Mouse (Mus musculus): ENCODE measurements around the gene Coq5.
"Not testable (repeated sequence)": the region's sequence is repeated elsewhere in the genome, so short reads cannot be mapped to it uniquely, and the experiment has no call there.

The Coq5 gene

DNA sequence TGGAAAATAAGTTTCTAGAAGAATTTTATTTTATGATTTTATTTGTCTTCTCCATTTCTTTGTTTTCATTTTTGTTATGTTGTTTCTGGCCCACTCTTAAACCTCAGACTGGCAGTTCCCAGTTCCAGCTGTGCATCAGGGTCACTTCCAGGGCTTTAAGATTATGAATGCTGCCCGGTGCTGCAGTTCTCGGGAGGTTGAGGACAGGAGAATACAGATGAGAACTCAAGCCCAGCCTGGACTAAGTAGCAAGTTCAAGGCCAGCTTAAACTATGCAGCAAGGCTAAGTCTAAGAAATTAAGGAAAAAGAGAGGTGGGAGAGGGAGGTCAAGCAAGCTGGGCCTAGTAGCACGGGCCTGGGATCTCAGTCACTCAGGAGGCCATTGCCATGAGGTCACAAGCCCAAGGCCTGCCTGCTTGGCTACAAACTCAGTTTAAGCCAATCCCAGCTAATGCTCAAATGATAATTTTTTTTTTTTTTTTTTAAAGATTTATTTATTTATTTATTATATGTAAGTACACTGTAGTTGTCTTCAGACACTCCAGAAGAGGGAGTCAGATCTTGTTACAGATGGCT is 11.9 kb upstream of the Coq5 start:
- no peak for DNase-seq (ENCODE audit: low spot score)

DNA sequence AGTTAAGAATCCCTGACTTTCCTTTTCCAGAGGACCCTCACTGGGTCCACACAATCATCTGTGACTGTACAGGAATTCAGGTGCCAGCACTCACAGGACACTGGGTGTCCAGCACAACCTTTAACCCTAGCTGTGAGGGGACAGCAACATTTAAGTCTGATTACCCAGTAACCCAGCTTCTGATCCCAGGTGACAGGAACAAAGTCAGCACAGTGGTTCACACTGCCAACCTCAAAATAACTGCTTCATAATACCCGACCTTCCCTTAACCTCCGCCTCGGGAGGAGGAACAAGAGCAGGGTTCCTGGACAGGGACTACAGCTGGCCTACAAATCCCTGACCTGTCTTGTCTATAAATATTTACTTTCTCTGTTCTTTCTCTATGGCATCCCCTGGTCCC is 11.2 kb upstream of the Coq5 start:
- no peak for DNase-seq (ENCODE audit: low spot score)

DNA sequence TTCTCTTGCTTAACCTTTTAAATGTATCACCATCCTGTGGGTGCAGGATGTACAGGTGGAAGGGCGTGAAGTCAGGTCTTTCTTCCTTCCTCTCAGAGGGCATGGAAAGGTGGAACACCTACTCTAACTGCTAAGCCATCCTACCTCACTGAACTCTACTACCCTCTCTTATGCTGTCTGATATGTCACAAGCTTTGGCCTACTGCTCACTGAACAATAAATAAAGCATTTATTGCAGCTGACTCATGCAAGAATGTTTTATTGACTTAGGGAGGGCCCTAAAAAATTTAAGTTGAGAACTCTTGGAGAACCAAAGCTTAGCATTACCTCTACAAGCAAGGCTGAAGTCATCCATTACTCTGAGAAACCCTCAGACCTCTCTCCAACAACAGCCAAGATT is 9.5 kb upstream of the Coq5 start:
- no peak for DNase-seq (ENCODE audit: low spot score)

DNA sequence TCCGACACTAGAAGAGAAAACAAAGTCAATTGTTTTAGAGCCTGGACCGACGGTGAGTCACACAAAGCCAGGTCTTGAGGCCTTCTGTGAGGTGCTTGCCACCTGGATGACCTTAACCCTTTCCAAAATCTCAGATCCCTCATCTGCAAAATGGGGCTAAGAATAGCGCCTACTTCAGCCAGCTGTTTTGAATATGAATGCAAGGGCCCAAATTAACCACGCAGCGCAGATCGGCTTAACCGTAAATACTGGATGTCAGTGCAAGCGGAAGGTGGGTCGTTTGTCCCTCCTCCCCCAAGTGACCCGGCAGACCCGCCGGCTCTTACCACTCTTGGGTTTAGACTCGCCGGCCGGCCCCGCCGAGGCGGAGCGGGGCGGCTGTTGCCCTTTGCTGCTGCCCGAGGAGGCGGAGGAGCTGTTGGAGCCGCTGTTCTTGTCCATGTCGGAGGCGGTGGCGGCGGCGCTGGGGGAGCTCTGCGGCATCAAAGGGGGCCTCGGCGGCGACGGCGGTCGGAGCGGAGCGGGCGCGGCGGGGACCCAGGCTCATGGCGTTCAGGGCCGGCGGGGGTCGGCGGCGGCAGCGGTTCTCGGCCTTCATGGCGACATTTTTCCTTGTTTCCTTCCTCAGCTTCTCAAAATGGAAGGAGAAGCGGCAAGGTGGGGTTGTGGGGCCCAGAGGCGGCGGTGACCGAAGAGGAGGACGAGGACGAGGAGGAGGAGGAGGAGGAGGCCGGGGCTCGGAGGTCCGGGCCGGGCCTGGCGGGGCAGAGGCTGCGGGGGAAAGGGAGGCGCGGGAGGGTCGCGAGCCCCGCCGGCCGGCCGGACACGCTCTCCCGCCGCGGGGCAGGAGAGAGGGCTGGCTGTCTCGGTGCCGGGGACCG is 7.3 kb upstream of the Coq5 start:
- DNase-seq (ENCODE audit: low spot score) = peak; percentile 62

DNA sequence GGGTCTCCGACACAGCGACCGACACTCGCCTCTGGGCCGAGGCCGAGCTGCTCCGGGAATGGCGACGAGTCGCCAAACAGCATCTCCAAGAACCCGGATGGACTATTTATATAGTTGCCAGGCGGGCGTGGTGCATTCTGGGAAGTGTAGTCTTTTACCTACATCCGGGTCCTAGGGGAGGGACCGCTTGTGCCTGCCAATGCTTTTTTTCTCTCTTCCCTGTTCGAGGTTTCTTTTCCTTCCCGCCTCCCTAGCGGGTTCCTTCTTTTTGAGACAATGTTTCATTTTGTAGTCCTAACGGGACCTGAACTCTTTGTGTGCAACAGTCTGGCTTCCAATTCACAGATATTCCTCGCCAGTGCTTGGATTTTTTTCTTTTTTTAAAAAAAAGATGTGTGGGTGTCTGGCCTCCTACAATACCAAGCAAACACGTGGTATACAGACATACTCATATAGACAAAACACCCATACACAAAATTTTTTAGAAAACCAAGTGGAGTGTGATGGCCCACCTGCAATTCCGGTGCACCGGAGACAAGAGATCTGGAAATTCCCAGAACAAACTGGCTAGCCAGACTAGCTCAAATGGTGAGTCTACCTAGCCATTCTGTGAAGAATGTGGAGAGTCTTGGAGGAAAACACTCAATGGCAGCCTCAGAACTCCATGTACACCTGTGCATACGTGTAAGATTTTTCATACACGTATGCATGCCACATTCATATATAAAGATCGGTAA is 6.5 kb upstream of the Coq5 start, which contains the start of gene Rnf10:
Rnf10 (minus strand) TSS at position 87 of the 737 bp plus-strand sequence.
- DNase-seq (ENCODE audit: low spot score) = peak; percentile 97

DNA sequence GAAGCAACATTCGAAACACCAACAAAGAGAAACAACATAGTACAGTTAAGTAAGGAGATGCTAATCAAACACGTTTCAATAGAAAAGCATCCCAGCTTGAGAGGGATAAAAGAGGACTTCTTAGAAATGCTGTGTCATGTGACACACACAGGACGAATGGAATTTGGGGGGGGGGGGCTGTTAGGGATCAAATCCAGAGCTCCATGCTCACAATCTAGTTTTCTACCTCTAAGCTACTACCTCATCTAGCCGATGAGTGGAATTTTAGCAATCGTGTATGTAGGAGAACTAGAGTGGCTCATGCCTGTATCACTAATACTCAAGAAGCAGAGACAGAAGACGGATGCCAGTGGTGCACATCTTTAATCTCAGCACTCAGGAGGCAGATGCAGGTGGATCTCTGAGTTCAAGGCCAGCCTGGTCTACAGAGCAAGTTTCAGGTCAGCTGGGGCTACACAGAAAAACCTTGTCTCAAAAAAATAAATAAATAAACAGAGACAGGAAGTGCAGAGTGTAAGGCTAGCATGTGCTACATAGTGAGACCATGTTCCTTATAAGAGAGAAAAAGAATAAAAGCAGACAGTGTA is 5.8 kb upstream of the Coq5 start:
- no peak for DNase-seq (ENCODE audit: low spot score)

DNA sequence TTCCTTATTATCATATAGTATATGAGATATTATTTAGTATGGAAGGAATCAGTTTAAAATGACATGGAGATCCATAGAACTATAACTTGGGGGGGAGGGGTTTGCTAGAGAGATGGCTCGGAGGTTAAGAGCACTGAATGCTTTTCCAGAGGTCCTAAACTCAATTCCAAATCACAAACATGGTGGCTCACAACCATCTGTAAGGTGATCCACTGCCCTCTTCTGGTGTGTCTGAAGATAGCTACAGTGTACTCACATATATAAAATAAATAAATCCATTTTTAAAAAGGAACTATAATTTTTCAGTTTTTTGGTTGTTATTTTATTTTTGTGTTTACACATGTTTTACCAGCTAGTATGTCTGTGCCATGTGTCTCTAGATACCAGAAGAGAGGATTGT is 5.1 kb upstream of the Coq5 start:
- DNase-seq (ENCODE audit: low spot score) = no peak

DNA sequence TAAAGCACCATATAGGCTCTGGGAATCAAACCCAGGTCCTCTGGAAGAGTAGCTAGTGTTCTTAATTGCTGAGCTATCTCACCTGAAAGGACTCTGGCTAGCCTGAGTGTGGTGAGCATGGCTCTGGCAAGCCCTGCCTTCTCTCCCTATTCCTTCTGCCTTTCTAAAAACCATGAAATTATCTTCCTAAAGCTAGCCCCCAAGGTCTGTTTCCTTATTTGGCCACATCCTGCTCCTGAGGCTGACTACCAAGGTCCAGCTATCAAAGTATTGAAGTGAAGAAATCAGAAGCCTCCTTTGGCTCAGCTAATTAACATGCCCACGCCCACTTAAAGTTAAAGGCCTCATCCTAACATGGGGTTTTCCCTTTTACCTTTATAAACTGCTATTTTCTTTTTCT is 4.7 kb upstream of the Coq5 start:
- no peak for DNase-seq (ENCODE audit: low spot score)

DNA sequence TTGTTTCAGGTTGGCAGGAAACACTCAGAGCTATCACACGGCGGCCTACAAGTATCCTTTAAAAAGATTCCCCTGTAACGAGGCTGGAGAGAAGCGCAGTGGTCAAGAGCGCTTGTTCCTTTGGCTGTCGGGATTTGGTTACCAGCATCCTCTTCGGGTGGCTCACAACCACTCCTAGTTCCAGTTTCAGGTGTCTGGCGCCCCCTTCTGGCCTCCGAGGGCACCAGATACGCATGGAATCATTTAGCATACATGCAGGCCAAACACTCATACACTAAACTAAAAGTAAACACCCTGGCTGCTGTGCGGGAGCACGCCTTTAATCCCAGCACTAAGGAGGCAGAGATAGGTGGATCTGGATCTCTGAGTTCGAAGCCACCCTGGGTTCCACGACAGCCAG is 3.5 kb upstream of the Coq5 start:
- DNase-seq (ENCODE audit: low spot score) = peak; percentile 72

DNA sequence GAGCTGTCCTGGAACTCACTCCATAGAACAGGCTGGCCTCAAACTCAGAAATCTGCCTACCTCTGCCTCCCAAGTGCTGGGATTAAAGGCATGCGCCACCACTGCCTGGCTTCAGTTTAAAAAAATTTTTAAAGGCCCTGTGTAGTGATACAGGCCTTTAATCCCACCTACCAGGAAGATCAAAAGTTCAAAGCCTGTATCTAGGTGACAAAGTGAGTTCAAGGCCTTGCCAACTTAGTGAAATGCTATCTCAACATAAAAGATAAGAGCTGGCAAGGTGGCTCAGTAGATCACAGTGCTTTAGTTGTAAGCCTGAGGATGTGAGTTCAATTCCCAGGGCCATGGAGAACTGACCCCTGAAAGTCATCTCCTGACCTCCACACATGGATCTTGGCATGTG is 1.4 kb upstream of the Coq5 start:
- no peak for DNase-seq (ENCODE audit: low spot score)

DNA sequence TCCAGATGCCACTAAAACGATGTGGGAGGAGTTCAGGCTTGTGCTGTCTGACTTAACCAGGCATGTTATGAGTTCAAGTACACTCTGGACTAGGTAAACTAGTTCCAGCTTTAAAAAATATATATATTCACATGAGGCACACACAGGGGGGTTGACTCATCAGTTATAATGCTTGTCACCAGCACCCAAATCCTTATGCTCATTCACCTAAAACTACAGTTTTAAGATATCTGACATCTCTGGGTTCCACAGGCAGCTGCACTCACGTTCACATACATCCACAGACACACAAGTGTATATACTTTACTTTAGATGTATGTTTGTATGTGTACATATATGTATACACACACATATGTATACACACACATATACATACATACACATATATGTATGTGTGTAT is 681 bp upstream of the Coq5 start:
- no peak for DNase-seq (ENCODE audit: low spot score)

DNA sequence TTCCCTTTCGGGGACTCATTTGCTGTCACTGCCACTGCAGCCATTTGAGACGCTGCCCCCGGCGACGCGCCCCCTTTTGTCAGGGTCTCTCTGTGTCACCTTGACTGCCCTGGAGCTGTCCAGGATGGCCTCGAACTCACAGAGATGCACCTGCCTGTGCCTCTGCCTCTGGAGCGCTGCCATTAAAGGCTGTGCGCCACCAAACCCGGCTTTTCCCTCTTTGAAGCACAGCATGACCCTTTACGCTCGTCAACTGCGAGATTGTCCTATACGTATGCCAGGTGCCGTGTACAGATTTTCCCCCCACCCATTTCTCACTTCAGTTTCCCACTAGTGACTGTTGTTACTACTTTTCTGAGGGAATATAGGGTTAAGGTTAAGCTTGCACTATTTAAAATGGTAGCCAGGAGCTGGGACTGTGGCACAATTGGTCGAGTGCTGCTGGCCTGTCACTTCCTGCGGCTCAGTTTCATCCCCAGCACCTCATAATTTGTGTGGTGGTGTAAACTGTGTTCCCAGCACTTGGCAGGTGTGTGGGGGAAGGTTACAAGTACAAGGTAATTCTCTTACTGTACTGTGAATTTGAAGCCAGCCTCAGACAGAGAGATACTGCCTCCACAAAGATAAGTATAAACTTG is 703 bp downstream of the Coq5 start:
- peak; percentile 35 for DNase-seq (ENCODE audit: low spot score)

DNA sequence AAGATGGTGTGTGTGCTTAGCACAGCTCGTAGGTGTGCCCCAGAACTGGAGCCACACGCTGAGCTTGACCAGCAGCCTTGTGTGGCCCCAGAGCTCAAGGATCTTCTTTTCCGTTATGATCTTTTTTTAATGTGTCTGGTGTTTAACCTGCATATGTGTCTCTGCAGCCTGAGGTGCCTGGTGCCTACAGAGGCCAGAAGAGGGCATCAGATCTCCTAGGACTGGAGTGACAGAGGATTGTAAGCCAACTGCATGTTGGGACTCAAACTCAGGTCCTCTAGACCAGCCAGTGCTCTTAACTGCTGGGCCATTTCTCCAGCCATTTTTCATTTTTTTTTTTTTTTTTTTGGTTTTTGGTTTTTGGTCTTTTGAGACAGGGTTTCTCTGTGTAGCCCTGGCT is 5.3 kb downstream of the Coq5 start:
- DNase-seq (ENCODE audit: low spot score) = no peak

DNA sequence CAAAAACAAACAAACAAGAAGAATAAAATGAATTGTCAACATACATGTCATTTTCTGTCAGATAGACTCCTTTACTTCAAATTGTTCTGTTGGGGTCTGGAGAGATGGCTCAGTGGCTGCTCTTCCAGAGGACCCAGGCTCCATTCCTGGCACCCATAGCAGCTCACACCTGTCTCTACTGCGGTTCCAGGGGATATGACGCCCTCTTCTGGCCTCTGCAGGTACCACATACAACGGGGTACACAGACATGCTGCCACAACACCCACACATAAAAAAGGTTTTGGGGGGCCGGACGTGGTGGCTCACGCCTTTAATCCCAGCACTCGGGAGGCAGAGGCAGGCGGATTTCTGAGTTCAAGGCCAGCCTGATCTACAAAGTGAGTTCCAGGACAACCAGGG is 14.7 kb downstream of the Coq5 start:
- DNase-seq (ENCODE audit: low spot score) = no peak

DNA sequence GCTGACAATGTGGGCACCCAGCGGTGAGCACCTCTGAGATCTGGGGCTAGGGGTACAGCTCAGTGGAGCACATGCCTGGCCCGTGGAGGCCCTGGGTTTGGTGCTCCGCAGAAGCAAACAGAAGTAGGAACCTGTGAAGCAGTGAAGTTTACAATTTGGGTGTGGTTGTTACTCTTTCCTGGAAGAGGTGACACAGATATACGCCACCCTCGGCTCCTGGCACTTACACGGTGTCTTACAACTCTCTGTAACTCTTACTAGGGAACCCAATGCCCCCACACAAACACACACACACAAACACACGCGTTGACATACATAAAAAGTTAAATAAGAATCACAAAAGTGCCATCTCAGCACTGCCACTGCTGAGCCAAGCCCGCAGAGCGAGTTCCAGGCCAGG is 16.9 kb downstream of the Coq5 start:
- no peak for DNase-seq (ENCODE audit: low spot score)

DNA sequence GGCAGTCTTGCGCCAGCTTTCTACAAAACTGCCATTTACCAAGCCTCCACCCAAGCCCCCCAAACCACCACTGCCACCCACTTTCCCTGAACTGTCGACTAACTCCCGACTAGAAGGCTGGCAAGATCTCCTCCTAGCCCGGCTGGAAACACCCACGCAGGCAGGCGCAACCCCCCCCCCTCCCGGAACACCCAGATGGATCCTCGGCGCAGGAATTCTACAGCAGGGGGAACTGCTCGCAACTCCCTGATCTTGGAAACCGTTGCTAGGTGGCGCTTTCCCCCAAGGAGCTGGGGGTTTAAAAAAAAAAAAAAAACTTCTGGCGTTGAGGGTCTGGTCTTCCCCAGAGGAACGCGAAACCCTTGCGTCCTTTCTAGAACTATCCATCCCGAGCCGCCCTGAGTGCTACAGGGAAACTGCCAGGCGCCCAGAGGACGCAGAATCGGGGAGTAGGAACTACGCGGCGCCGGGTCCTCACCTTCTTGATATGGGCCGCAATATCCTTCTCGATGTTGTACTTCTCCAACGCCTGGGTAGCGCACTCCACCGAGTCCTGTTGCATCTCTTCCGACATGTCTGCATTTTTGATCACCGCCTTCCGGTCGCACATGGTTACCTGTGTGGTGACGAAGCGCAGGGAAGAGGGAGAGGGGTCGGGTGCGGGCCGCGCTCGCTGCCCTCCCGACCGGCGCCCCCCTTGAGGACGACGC is 20.7 kb downstream of the Coq5 start:
- peak; percentile 68 for DNase-seq (ENCODE audit: low spot score)

DNA sequence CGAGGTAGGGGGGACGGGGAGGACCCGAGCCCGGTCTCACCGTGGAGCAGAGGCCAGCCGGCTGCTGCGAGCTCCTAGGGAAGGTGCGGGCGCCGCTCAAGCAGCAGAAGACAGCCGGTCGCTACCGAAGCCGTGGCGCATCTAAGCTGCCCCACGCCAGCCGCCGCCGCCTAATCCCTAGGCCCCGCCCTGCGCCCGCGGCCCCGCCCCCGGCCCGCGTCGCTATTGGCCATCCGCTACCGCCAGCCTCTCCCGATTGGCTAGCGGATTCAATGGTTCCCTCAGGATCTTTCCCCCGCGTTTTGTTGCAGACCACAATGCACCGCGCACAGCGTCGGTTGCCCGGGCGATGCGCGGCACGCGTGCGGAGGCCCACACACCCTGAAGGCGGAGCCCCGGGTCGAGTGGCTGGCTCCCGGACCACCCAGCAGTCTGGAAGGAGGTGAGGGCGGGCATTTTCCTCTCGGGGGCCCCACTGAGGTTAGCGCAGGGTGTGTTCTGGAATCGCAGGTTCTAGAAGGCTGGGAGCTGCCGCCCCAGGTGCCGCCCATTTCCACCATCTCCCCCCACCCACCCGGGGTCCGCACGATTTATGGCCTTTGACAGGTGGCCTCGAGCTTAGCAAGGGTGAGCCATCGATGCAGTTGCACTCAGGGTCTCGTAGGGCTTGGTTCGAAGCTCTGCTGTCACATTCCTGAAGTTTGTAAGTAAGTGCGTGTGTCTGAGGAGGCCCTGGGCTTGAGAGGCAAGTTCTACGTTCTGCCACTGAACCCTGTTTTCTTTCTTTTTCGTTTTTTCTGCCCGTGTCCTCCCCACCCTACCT is 21.5 kb downstream of the Coq5 start, which contains the start of gene Dynll1:
Dynll1 (minus strand) TSS at position 208 of the 823 bp plus-strand sequence.
- DNase-seq (ENCODE audit: low spot score) = peak; percentile 98

DNA sequence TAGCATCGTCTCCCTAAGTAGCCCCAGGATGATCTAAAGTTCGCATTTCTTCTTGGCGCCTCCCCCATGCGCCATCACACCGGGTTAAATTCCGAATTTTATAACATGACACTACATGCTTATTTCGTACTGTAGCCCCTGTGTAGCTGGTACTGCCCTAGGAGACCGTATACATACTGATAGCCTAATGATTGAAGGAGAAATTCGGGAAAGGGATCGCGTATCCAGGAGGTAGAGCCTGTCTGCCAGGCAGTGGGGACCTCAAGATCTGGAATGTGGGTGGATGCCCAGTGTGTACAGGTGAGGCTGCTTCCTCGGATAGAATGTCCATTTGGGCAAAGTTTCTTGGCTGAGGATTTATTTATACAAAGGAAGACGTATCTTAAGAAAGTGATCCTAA is 22.1 kb downstream of the Coq5 start:
- no peak for DNase-seq (ENCODE audit: low spot score)

DNA sequence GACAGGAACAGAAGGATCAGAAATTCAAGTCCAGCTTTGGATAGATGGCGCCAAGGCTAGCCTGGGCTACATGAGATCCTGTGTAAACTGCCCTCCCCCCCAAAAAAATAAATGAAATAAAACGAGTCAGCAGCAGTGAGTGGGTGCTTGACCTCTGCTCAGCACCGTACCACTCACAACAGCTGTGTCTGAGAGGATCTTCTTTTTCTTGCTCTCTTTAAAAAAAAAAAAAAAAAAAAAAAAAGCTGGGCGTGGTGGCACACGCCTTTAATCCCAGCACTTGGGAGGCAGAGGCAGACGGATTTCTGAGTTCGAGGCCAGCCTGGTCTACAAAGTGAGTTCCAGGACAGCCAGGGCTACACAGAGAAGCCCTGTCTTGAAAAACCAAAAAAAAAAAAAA is 22.7 kb downstream of the Coq5 start:
- DNase-seq (ENCODE audit: low spot score) = not testable (repeated sequence)

DNA sequence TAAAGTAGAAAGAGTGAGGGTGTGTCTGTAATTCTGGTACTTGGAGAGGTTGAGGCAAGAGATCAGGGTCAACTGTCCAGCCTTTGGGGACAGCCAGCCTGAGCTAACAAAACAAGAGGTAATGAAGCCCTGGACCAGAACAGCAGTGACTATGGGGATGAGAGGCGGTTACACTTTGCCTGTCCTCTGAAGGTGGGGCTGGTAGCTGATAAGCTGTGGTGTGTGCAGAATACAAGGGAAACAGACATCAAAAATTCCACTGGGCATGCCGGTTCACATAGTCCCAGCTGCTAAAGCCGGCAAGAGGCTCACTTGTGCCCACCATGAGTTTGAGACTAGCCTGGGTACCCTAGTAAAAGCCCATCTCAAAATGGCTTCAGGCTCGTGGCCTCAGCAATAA is 32.9 kb downstream of the Coq5 start:
- no peak for DNase-seq (ENCODE audit: low spot score)
